Mouse (Mus musculus): ENCODE measurements around the gene Clic3. TPM values are rescaled to one million over a fixed set of nuclear protein-coding genes. Genes with fewer than 3 reads are reported as not detected.
A peak's percentile ranks its signal among the peaks of the same experiment; 100 is the strongest.

Gene Clic3
- polyA plus RNA-seq, 1 experiment from 2014 or later = 1.1 TPM

GRCm38 (mm10) chr2:25493476-25493961, 36.9 kb downstream of the Clic3 start, which contains the start of gene Lcn12:
Gene Lcn12, minus strand, starts transcription at chr2:25493911.
- ATAC-seq (ENCODE audit: low FRiP score) = no peak
- Histone ChIP-seq H3K27me3 (no peaks in the 10 kb centered on the region), H3K4me2 (no peak within 1 kb of the TSS), H3K9ac (no peak within 1 kb of the TSS), H3K4me3 (replicated peaks) (no peak within 1 kb of the TSS), H3K27ac (no peak within 1 kb of the TSS), H3K4me1 (no peaks in the 10 kb centered on the region), H3K9me3 (no peaks in the 10 kb centered on the region), H3K36me3 (replicated peaks) (no peaks in the 10 kb centered on the region)
- 91% methylated on average over 5 of the region's 5 CpGs for WGBS

GRCm38 (mm10) chr2:25496462-25496861, 39.8 kb downstream of the Clic3 start:
- ATAC-seq (ENCODE audit: low FRiP score) = no peak
- Histone ChIP-seq H3K27ac (no peak overlapping the region), H3K4me1 (peaks cover 4% of the 10 kb centered on the region), H3K4me2 (no peak overlapping the region), H3K9me3 (no peaks in the 10 kb centered on the region), H3K27me3 (no peaks in the 10 kb centered on the region), H3K9ac (no peak overlapping the region), H3K4me3 (replicated peaks) (no peak overlapping the region), H3K36me3 (replicated peaks) (no peaks in the 10 kb centered on the region)
- 45% methylated on average over 4 of the region's 4 CpGs for WGBS

DNA sequence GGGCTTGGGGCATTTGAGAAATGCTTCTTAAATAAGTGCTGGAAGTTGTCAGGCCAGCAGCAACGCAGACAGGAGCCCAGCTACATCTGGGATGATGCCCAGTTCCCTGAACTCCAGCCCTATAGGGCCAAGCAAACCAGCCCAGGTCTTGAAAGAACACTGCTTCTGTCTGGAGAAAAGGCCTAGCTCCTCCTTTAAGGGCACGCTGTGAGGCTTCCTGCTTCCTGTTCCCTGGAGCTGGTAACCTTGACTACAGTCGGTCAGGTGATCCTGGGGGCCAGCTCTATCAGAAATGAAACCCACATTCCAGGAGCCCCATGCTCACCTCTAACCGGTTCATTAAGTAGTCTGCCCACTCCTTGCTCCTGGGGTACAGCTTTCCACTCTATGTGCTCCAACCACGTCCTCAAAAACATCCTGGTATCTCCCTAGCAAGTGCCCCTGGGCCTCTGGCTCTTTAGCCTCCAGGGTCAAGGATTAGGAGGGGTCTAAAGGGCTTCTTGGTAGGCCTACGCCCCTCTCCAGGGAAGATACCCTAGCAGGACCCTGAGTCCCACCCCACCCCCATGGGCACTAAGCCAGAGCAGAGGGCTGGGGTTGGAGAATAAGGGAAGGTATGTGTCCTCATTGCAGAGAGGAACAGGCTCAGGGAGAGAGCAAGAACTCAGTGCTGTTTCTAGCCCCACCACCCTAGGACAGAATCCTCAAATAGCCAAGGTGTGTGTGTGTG, 41.4 kb downstream of the Clic3 start:
- H3K9ac ChIP-seq = no peak overlapping the region
- H3K4me3 ChIP-seq (replicated peaks) = no peak overlapping the region
- H3K27ac ChIP-seq = no peak overlapping the region
- no peak overlapping the region for H3K4me2 ChIP-seq
- ATAC-seq (ENCODE audit: low FRiP score) = no peak
- peaks cover 12% of the 10 kb centered on the region for H3K4me1 ChIP-seq
- H3K27me3 ChIP-seq = no peaks in the 10 kb centered on the region
- H3K36me3 ChIP-seq (replicated peaks) = peaks cover 3% of the 10 kb centered on the region
- no peaks in the 10 kb centered on the region for H3K9me3 ChIP-seq
- 61% methylated on average over 6 of the region's 6 CpGs for WGBS

DNA sequence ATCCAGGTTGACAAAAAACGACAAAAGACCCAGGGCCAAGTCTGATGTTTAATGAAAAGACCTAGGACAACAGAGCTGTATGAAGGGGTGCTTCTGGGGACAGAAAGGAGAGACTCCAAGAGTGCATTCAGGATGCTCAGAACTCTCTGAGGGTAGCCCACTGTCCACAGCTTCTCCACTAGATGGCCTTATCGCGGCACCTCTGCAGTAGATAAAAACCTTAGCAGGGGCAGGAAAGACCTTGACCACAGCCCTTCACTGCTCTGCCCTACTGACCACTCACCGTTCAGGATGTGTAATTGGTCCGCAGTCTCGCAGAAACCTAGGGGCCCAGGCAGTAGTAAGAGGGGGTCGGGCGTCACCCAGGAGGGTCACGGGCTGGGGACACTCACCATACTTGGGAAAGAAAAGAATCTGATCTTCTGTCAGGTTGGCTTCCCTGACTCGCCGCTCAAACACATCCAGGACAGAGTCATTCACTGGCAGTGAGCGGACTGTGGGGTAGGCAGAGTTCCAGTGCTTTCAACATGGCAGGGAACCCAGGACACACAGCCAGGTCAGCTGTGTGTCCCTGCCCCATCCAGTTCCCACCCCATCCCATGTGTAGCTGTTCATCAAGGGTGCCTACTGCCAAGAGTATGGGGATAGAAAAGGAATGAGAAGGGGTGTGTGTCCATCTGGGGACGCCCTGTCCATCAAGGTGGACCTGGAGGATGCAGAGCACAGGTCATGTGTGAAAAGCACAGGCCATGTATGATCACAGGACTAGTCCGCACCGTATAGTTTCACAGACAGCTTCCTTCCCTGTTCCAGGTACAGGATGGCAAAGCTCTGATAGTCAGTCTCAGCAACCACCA, 42.2 kb downstream of the Clic3 start:
- H3K27ac ChIP-seq = no peak overlapping the region
- WGBS = 75% methylated on average over 15 of the region's 15 CpGs
- no peak overlapping the region for H3K4me3 ChIP-seq (replicated peaks)
- H3K4me2 ChIP-seq = no peak overlapping the region
- H3K9me3 ChIP-seq = no peaks in the 10 kb centered on the region
- H3K36me3 ChIP-seq (replicated peaks) = peaks cover 11% of the 10 kb centered on the region
- no peak for ATAC-seq (ENCODE audit: low FRiP score)
- no peaks in the 10 kb centered on the region for H3K27me3 ChIP-seq
- peaks cover 12% of the 10 kb centered on the region for H3K4me1 ChIP-seq
- H3K9ac ChIP-seq = no peak overlapping the region

- 71% methylated on average over 6 of the region's 6 CpGs for WGBS
- Histone ChIP-seq H3K9ac (peak overlapping the region; percentile 95; the same call in 1 of the 2 replicates), H3K27me3 (no peaks in the 10 kb centered on the region), H3K9me3 (no peaks in the 10 kb centered on the region), H3K36me3 (replicated peaks) (peaks cover 24% of the 10 kb centered on the region), H3K4me1 (peaks cover 12% of the 10 kb centered on the region), H3K4me2 (peak overlapping the region; percentile 56), H3K27ac (no peak overlapping the region), H3K4me3 (replicated peaks) (peak overlapping the region; percentile 86)
- peak; percentile 53 for ATAC-seq (ENCODE audit: low FRiP score)
Measured at GRCm38 (mm10) chr2:25500071-25500575, 43.5 kb downstream of the Clic3 start.

DNA sequence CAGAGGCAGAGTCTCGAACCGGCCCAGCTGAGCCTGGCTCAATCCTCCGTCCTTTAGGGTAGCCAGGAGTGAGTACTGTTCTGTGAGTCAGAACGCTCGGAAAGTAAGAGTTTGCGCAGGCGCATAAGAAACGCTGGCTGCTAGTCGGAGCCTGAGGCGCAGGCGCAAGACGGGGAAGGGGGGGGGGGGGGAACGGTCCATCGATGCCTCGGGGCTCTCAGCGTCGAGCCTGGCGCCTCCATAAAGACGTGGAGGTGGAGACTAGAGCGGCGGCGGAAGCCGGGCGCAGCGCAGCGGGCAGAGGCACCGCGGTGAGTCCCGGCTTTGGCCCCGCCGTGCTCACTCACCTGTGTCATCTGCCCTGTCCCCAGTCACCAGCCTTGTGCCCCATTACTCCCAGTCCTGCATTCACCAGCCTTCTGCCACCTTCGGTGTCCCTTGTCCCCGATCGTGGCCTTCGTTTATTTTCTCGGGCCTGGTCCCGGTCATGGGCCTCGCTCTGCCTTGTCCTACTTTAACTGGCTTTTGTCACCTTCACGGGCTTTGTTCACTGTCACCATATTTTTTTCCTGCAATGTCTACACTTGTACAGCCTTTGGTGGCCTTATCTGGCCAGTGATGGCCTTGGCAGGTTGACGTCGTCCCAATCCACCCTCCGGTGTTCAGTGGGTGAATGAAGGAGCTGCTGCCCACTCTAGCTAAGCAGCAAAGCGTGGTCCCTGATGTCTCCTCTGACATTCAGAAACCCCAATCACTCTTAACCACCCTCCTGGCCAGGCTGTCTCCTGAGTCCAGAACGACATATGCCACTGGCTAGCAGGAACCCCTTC, 44.2 kb downstream of the Clic3 start, which contains the start of gene Fbxw5:
Gene Fbxw5 (plus strand): TSS at position 175 of the 830 bp plus-strand sequence.
- peak within 1 kb of the TSS; percentile 75; the same call in 1 of the 2 replicates for H3K27ac ChIP-seq
- H3K4me1 ChIP-seq = peaks cover 12% of the 10 kb centered on the region
- 1% methylated on average over 34 of the region's 44 CpGs for WGBS
- H3K4me3 ChIP-seq (replicated peaks) = peak within 1 kb of the TSS; percentile 86
- H3K9me3 ChIP-seq = no peaks in the 10 kb centered on the region
- H3K9ac ChIP-seq = peak within 1 kb of the TSS; percentile 95
- H3K36me3 ChIP-seq (replicated peaks) = peaks cover 31% of the 10 kb centered on the region
- no peaks in the 10 kb centered on the region for H3K27me3 ChIP-seq
- peak; percentile 90 for ATAC-seq (ENCODE audit: low FRiP score)
- peak within 1 kb of the TSS; percentile 98 for H3K4me2 ChIP-seq

DNA sequence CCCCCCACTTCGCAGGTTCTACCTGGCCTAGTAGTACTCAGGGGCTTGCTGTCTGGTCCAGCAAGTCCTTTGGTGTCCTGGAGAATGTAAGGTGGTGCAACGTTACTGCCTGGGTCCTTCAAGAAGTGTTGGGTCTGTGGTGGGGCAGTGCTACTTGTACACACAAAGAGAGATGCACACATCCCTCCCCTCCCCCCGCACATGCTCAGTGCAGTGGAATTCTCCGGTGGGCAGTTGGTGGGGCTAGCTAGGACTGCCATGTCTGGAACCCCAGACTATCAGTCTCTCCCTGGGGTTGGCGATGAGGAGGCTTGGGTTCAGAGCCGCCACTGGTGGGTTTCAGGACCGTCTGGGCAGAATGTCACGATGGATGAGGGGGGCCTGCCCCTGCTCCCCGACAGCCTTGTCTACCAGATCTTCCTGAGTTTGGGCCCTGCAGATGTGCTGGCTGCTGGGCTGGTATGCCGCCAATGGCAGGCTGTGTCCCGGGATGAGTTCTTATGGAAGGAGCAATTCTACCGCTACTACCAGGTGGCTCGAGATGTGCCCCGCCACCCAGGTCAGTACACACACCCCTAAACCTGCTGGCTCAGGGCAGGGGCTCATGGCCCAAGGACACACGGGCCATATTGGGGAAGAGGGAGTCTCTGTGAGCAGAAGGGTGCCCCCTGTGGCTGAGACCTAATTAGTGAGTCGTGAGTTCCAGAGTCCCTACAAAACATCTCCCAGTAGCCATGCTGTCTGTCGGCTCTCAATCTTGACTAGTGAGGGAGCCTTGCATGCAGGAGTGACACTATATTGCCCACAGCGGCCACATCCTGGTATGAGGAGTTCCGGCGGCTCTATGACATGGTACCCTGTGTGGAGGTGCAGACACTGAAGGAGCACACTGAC, 45.2 kb downstream of the Clic3 start, which contains the start of gene C8g:
Gene C8g (minus strand): TSS at position 127 of the 894 bp plus-strand sequence.
- Histone ChIP-seq H3K9ac (peak within 1 kb of the TSS; percentile 95), H3K27me3 (no peaks in the 10 kb centered on the region), H3K9me3 (no peaks in the 10 kb centered on the region), H3K4me3 (replicated peaks) (peak within 1 kb of the TSS; percentile 86), H3K4me1 (peaks cover 12% of the 10 kb centered on the region), H3K27ac (peak within 1 kb of the TSS; percentile 75; the same call in 1 of the 2 replicates), H3K36me3 (replicated peaks) (peaks cover 35% of the 10 kb centered on the region), H3K4me2 (peak within 1 kb of the TSS; percentile 98)
- no peak for ATAC-seq (ENCODE audit: low FRiP score)
- WGBS = 79% methylated on average over 20 of the region's 20 CpGs

GRCm38 (mm10) chr2:25502726-25503125, 46.1 kb downstream of the Clic3 start:
- Histone ChIP-seq H3K4me3 (replicated peaks) (no peak overlapping the region), H3K27ac (no peak overlapping the region), H3K9ac (no peak overlapping the region), H3K36me3 (replicated peaks) (peaks cover 35% of the 10 kb centered on the region), H3K4me1 (peaks cover 12% of the 10 kb centered on the region), H3K9me3 (no peaks in the 10 kb centered on the region), H3K27me3 (no peaks in the 10 kb centered on the region), H3K4me2 (no peak overlapping the region)
- 93% methylated on average over 3 of the region's 3 CpGs for WGBS
- no peak for ATAC-seq (ENCODE audit: low FRiP score)

DNA sequence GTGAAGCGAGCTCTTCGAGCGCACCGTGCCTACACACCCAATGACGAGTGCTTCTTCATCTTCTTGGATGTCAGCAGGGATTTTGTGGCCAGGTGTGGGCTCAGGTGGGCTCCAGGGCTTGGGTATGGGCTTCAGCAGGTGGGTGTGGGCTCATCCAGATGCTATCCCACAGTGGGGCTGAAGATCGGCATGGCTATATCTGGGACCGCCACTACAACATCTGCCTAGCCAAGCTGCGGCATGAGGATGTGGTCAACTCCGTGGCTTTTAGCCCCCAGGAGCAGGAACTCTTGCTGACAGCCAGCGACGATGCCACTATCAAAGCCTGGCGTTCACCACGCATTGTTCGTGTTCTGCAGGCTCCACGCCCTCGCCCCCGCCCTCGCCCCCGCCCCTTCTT, 47.9 kb downstream of the Clic3 start:
- 96% methylated on average over 19 of the region's 19 CpGs for WGBS
- H3K9ac ChIP-seq = no peak overlapping the region
- no peak overlapping the region for H3K4me2 ChIP-seq
- H3K36me3 ChIP-seq (replicated peaks) = peaks cover 35% of the 10 kb centered on the region
- H3K27ac ChIP-seq = no peak overlapping the region
- H3K4me1 ChIP-seq = peaks cover 12% of the 10 kb centered on the region
- H3K9me3 ChIP-seq = no peaks in the 10 kb centered on the region
- no peak overlapping the region for H3K4me3 ChIP-seq (replicated peaks)
- no peaks in the 10 kb centered on the region for H3K27me3 ChIP-seq
- no peak for ATAC-seq (ENCODE audit: low FRiP score)

DNA sequence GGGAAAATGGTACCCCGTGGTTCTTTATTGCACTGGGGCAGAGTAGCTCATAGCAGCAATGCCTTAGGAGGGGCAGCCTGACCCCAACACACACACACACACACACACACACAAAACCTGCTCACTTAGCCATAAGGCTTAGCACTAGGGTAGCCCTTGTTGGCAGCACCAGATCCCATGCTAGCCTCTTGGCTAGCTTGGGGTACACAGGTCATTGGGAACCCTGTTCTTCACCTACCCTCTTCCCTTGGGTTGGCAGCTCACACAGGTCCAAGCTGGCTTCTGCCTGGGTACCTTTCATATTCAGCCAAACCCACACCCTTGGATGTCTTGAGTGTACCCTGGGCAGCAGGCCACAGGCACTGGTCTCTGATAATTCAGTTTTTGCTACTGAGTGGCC, 48.4 kb downstream of the Clic3 start:
- no peak for ATAC-seq (ENCODE audit: low FRiP score)
- Histone ChIP-seq H3K9me3 (no peaks in the 10 kb centered on the region), H3K4me1 (peaks cover 12% of the 10 kb centered on the region), H3K27ac (no peak overlapping the region), H3K4me2 (no peak overlapping the region), H3K27me3 (no peaks in the 10 kb centered on the region), H3K9ac (no peak overlapping the region), H3K36me3 (replicated peaks) (peaks cover 35% of the 10 kb centered on the region), H3K4me3 (replicated peaks) (no peak overlapping the region)
- WGBS = 87% methylated on average over 1 of the region's 1 CpGs

DNA sequence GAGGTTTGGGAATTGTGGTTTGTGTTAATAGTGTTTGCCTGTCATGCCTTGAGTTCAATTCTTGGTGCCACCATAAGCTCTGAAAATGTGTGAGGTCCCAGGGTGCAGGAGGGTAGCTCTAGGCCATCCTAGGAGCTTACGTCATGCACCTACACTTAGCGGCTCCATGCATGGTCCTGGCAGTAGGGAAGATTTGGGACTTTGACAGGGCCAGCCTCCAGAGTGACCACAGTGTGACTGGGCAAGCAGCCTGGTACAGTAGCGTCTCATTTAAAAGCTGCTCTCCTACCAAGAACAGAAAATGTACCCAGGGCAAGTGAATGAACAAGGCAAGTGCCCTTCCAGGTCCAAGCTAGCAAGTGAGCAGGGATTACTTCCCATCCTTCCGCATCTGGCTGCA, 49.2 kb downstream of the Clic3 start:
- no peak overlapping the region for H3K4me3 ChIP-seq (replicated peaks)
- H3K4me2 ChIP-seq = no peak overlapping the region
- no peaks in the 10 kb centered on the region for H3K27me3 ChIP-seq
- H3K9ac ChIP-seq = no peak overlapping the region
- peaks cover 12% of the 10 kb centered on the region for H3K4me1 ChIP-seq
- no peak for ATAC-seq (ENCODE audit: low FRiP score)
- peaks cover 35% of the 10 kb centered on the region for H3K36me3 ChIP-seq (replicated peaks)
- H3K9me3 ChIP-seq = no peaks in the 10 kb centered on the region
- H3K27ac ChIP-seq = no peak overlapping the region
- 96% methylated on average over 4 of the region's 4 CpGs for WGBS
